ENCODE assay signal across 11 mouse cellular contexts in genomic region chr1:23842629-23843028, GRCm38 (mm10).
"Had no signal": no experiment of that assay in that cellular context is flagged by ENCODE, and none has a peak within 500 bp of the region (broad histone marks: within the 10 kb centered on the region; RNA-seq: fewer than 3 reads in every experiment).

No protein-coding gene starts in this region.

- H3K4me3 ChIP-seq: layer of hippocampus, adult 2 months; limb, embryonic 13.5 days; myocyte; neural tube, embryonic 12.5 days had no signal

- H3K9me3 ChIP-seq: limb, embryonic 13.5 days; neural tube, embryonic 12.5 days had no signal

- H3K27me3 ChIP-seq: limb, embryonic 13.5 days; neural tube, embryonic 12.5 days had no signal

- H3K9ac ChIP-seq: limb, embryonic 13.5 days; liver, embryonic 14.5 days; neural tube, embryonic 12.5 days had no signal

- DNase-seq: kidney, adult 18-20 months; kidney, postnatal 10 days; kidney, postnatal 4 days; left cerebral cortex, postnatal 4 days; lung, adult 18-20 months; thymus, postnatal 36 days had no signal

- H3K4me2 ChIP-seq: limb, embryonic 13.5 days; neural tube, embryonic 12.5 days had no signal

- H3K4me1 ChIP-seq: limb, embryonic 13.5 days; neural tube, embryonic 12.5 days had no signal

- H3K27ac ChIP-seq: layer of hippocampus, adult 2 months; limb, embryonic 13.5 days; liver, embryonic 14.5 days; neural tube, embryonic 12.5 days had no signal
